Mouse (Mus musculus): Measurements from ENCODE around the gene Cnppd1. TPM values are rescaled to one million over a fixed set of nuclear protein-coding genes. Genes with fewer than 3 reads are reported as not detected.

The Cnppd1 gene
- 211 TPM for polyA plus RNA-seq (2017; shearing (Covaris generic))

DNA sequence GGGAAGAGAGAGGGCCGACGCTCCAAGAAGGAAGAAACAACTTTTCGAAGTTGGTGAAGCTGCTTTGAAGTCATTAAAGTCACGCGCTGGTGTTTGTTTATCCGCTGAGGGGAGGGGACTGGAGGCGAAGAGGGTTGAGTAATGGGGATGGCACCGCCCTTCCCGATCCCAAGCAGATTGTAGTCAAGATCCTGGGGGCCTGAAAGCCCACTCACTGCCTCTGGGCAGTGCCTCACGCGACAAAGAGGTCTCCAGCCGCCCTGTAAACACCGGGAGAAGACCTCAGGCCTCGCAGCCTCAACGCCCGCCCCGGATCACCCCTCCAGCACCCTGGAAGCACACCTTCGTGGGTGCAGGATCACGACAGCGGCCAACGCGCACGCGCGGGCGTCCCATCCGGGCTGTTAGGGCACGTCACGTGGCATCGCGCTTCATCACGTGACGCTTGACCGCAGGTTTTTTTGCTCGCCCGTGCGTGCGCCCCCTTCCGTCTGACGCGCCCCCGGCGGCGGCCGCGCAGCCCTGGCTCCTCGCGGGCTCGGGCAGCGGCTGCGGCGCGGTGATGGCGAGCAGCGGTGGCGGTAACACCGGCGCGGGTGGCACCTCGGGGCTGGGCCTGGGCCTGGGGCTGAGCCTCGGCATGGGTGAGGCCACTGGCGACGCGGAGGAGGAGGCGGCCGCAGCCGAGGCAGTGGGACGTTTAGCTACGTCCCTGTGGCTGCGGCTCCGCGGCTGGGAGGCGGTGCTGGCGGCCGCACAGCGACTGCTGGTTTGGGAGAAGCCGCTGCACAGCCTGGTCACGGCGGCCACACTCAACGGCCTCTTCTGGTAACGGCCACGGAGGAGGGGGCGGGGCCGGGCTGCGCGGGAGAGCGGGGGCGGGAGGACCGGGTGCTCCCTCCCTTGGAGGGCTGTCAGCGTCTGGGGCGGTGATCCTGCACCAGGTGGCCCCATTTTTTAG is at the start of gene Cnppd1, which contains the start of gene Retreg2:
Gene Cnppd1 (minus strand): TSS at position 411 of the 961 bp plus-strand sequence.
Gene Retreg2 (plus strand): TSS at position 478 of the 961 bp plus-strand sequence.

DNA sequence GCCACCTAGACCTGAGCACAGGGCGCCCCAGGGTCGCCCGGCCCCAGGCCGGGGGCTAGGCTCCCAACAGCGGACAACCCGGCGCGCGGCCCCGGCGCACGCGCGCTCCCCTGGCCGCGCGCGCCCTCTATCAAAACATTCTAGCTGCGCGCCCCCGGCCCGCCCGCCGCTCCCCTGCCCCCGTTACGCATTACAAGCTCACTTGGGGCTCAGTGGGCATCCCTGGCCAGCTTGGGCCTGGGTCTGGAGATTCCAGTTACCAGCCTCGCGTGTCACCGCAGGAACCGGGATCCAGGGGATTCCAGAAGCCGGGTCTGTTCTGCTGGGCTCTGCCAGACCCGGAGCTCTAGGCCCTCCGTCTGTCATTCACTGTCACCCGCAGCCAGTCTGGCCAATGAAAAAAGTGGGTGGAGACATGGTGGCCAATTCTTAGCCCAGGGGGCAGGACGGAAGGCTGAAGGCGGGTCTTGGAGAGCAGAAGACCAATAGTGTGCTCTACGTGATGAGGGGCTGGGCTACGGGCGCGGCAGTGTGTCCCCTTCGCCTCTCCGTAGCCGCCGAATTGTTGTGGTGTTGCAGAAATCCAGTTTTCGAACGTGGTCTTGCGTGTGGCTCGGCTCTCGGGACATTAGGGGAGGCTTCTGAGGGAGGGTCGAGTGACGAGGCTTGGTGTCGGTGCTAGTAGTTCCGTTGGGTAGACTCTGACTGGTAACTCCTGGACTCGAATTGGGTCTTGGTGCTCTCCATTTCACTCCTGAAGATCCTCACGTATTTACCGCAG is 49.3 kb upstream of the Cnppd1 start, which contains the start of the genes Ankzf1 and Atg9a:
Gene Ankzf1 (plus strand): TSS at position 530 of the 781 bp plus-strand sequence.
Gene Atg9a (minus strand): TSS at position 575 of the 781 bp plus-strand sequence.

DNA sequence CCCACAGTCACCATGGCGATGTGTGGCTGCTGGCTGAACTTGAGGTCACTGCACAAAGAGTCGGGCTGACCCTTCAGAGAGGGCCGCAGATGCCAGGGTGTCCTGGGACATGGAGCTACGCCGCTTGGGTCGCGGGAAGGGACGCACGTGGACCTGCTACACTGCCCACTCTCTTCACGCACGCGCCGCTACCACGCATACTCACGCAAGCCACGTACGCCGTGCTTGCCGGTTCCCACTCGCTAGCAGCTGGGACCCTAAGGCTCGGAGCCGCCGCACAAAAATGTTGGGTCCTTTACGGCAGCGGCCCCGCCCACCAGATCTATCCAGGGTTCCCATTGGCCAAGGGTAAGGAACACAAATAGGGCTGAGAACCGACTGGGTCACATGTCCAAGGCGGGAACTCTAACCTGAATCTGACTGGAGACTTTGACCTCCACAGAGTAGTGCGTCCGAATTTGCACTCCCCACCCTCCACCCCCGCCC is 37.6 kb upstream of the Cnppd1 start, which contains the start of gene Abcb6:
Gene Abcb6 (minus strand): TSS at position 288 of the 486 bp plus-strand sequence.

DNA sequence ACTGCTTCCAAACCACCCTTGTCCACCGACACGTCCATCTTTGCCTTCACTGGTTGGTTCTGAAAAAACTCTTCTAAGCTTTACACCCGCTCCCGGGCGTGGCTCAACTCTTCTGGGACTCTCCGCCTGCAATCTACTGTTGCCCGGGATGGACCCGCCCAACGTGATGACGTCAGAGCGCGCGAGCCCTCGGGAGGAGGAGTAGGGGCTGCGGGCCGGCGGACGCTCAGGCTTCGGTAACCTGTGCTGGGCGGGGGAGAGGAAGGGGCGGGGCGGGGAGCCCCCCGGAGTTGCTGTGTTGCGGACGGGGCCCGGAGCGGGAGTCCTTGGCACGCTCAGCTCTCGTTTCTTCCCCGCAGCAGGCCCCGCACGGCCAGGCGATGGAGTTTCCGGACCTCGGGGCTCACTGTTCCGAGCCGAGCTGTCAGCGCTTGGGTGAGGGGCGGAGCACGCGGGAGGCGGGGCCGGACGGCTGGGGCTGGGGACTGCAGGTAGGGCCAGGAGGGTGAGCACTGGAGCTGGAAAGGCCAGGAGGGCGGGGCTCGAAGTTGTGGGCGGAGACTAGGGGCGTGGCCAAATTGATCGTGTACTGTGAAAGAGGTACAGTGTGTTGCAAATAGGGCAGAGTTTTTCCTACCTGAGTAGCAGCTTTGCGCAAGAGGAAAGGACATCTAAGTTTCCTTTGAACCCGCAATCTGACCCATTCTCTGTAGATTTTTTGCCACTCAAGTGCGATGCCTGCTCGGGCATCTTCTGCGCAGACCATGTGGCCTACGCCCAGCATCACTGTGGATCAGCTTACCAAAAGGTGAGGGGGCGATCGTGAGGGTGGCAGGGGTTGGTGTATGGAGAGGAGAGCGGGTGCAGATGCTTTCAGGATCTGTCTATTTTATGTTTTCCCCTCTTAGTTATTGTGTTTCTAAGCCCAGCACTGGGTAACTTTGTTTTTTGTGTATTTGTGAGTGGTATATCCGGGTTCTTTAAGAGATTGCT is 26.3 kb upstream of the Cnppd1 start, which contains the start of gene Zfand2b:
Gene Zfand2b (plus strand): TSS at position 175 of the 993 bp plus-strand sequence.

DNA sequence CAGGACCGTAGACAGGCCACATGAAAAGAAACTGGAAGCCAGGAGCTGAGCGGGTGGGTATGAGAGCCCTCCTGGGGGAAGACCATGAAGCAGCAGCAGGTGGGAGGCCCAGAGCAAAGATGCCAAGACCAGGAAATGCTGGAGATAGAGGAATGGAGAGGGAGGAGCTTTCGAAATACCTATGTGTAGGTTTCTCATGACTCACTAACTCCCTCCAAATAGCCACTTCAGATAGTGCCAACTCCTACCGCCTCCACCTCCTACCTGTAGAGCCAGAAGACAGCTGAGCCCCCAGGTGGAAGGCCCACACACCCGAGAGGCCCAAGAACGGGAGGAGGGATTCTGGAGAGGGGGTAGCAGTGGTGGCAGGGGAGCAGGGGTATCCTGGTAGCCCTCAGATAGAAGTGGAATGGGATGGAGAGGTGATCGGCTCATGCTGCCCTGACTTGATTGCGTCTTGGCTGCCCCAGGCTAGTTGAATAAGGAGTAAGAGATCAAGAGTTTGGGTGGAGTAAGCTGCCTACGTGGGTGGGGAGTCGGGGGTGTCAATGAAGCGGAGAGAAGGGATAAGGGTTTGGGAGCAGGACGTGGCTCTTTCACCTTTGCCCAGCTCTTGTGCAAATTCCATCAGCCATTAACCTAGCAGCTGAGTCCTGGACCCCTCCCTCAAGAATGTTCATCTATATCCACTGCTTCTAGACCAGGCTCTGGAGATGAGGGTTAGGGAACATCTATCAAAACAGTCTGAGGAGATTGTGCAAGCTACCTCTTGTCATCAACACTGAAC is 8.9 kb downstream of the Cnppd1 start, which contains the start of gene Slc23a3:
Gene Slc23a3 (minus strand): TSS at position 470 of the 787 bp plus-strand sequence.

DNA sequence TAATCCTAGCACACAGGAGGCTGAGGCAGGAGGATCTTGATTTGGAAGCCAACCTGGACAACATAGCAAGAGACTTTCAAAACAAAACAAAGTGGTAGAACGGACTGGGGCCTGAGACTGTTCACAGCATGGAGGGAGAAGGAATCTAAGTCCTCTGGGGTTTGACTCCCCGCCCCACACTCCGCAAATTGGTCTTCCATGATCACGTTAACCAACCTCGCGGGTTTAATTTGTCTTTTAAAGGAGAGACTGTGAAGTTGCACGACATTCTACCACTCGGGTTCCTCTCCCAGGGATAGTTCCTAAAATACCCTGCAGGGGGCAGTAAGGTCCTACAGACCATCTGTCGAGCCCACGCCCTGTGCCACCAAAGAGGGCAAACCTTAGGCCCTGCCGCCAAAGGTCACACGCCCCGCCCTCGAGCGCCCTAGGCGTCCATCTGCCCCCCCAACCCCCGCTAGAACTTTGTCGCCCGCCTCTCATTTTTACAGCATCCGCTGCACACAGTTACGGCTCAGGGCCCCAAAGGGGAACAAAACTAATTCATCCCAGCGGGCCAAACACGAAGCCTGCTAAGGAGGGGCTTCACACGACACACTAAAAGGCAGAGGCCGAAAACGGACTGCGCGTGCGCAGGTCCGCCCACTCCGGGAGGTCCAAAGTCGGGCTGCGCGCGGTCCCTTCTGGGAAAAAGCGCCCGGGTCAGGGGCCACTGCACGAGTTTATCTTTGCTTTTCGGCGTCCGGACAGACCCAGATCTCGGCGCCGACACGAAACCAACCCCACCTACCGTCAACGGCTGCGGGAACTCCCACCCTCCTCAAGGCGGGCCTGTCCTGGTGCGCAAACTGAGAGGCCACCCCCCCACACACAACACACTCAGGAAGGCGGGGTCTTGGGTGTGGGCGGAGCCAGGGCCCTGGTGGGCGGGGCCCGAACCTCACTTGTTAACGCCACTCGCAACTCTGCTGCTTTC is 17.9 kb downstream of the Cnppd1 start, which contains the start of gene Nhej1:
Gene Nhej1 (minus strand): TSS at position 855 of the 976 bp plus-strand sequence.

Other genes starting within 250 kb of the Cnppd1 start
- gene Cryba2, start 249.6 kb downstream of the Cnppd1 start, polyA plus RNA-seq (2017; shearing (Covaris generic)) = not detected
- gene Cfap65, start 207.1 kb downstream of the Cnppd1 start, polyA plus RNA-seq (2017; shearing (Covaris generic)) = not detected
- gene Ihh, start 191.0 kb downstream of the Cnppd1 start, polyA plus RNA-seq (2017; shearing (Covaris generic)) = not detected
- gene Nhej1, start 17.5 kb downstream of the Cnppd1 start, polyA plus RNA-seq (2017; shearing (Covaris generic)) = 8.8 TPM
- gene Slc23a3, start 8.8 kb downstream of the Cnppd1 start, polyA plus RNA-seq (2017; shearing (Covaris generic)) = 0.61 TPM
- gene Retreg2, start 67 bp upstream of the Cnppd1 start, polyA plus RNA-seq (2017; shearing (Covaris generic)) = 102 TPM
- 85.3 TPM for gene Zfand2b, start 25.9 kb upstream of the Cnppd1 start, polyA plus RNA-seq (2017; shearing (Covaris generic))
- 5.2 TPM for gene Abcb6, start 37.7 kb upstream of the Cnppd1 start, polyA plus RNA-seq (2017; shearing (Covaris generic))
- 32.7 TPM for gene Ankzf1, start 49.4 kb upstream of the Cnppd1 start, polyA plus RNA-seq (2017; shearing (Covaris generic))
- gene Atg9a, start 49.5 kb upstream of the Cnppd1 start, polyA plus RNA-seq (2017; shearing (Covaris generic)) = 38.6 TPM
- 6.1 TPM for gene Glb1l, start 68.1 kb upstream of the Cnppd1 start, polyA plus RNA-seq (2017; shearing (Covaris generic))
- 71.7 TPM for gene Stk16, start 68.1 kb upstream of the Cnppd1 start, polyA plus RNA-seq (2017; shearing (Covaris generic))
- 162 TPM for gene Tuba4a, start 77.2 kb upstream of the Cnppd1 start, polyA plus RNA-seq (2017; shearing (Covaris generic))
- gene A630095N17Rik, start 89.4 kb upstream of the Cnppd1 start, polyA plus RNA-seq (2017; shearing (Covaris generic)) = not detected
- gene Dnajb2, start 93.7 kb upstream of the Cnppd1 start, polyA plus RNA-seq (2017; shearing (Covaris generic)) = 61.6 TPM
- gene Ptprn, start 121.8 kb upstream of the Cnppd1 start, polyA plus RNA-seq (2017; shearing (Covaris generic)) = 0.39 TPM
- not detected for gene Resp18, start 135.7 kb upstream of the Cnppd1 start, polyA plus RNA-seq (2017; shearing (Covaris generic))
- gene Dnpep, start 175.3 kb upstream of the Cnppd1 start, polyA plus RNA-seq (2017; shearing (Covaris generic)) = 53.1 TPM
- not detected for gene Des, start 217.6 kb upstream of the Cnppd1 start, polyA plus RNA-seq (2017; shearing (Covaris generic))
- gene Speg, start 232.6 kb upstream of the Cnppd1 start, polyA plus RNA-seq (2017; shearing (Covaris generic)) = 0.36 TPM